ENCODE assay signal across 17 mouse cellular contexts in the genomic region with DNA sequence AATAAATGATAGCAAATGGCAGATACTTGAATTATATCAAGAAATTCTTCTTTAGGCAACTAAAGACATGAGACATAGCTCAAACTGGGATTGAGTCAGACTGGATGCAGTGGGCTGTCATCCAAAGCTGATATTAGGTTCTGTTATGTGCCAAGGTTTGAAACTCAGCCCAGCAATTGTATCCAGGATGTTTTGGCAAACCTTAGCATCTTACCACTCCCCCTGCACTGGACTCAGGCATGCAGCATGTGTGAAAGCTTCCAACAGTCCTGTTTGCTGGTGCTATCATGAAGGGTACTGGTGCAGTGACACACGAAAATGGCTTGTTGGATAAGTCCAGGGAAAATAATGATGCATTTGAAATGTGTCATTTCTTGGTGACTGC.
DNase-seq lines count a peak whose midpoint lies in the region; ATAC-seq lines count a peak whose summit lies in the region.
"Had no signal": no experiment of that assay in that cellular context is flagged by ENCODE, and none has a peak within 500 bp of the region (broad histone marks: within the 10 kb centered on the region; RNA-seq: fewer than 3 reads in every experiment).

No protein-coding gene starts in this region.

- DNase-seq in adrenal gland, postnatal 14 days: peak; percentile 4
- DNase-seq in adrenal gland, adult (ENCODE audit: inconsistent age in 2 of 2, low spot score in 1 of 2): no peak
- DNase-seq in heart, postnatal 4 days: peak; percentile 4
- DNase-seq in midbrain, embryonic 14.5 days: peak; percentile 27
- DNase-seq in midbrain, embryonic 11.5 days (ENCODE audit: low spot score, missing footprints): no peak
- peak; percentile 5 for DNase-seq in layer of hippocampus, adult 9-11 months
- DNase-seq in retina, postnatal 1 day: no peak
- DNase-seq: cerebellum, postnatal 25 days; heart, postnatal 36 days; kidney, adult 18-20 months; kidney, postnatal 14 days; liver, embryonic 13.5 days had no signal

- no peak overlapping the region for H3K9ac ChIP-seq in heart, embryonic 12.5 days
- H3K9ac ChIP-seq in midbrain, embryonic 14.5 days (replicated peaks; ENCODE audit: low read length): no peak overlapping the region
- no peak overlapping the region for H3K9ac ChIP-seq in midbrain, embryonic 11.5 days (ENCODE audit: low read length)
- H3K9ac ChIP-seq: liver, embryonic 13.5 days; stomach, embryonic 15.5 days had no signal

- 52% methylated on average over 1 of the region's 1 CpGs for WGBS in heart, embryonic 12.5 days
- 71% methylated on average over 1 of the region's 1 CpGs for WGBS in midbrain, embryonic 14.5 days
- WGBS in midbrain, embryonic 11.5 days: 79% methylated on average over 1 of the region's 1 CpGs

- no peak for ATAC-seq in heart, embryonic 12.5 days (ENCODE audit: insufficient number of reproducible peaks, low FRiP score)
- no peak for ATAC-seq in midbrain, embryonic 14.5 days (ENCODE audit: low FRiP score, low TSS enrichment)
- ATAC-seq in midbrain, embryonic 11.5 days (ENCODE audit: low FRiP score): no peak
- ATAC-seq: midbrain, embryonic 16.5 days had no signal

- no peak overlapping the region for H3K4me2 ChIP-seq in heart, embryonic 12.5 days
- no peak overlapping the region for H3K4me2 ChIP-seq in midbrain, embryonic 14.5 days (ENCODE audit: low read length)
- no peak overlapping the region for H3K4me2 ChIP-seq in midbrain, embryonic 11.5 days
- H3K4me2 ChIP-seq: heart, embryonic 11.5 days; liver, embryonic 13.5 days; stomach, embryonic 15.5 days had no signal

- H3K27me3 ChIP-seq in heart, embryonic 12.5 days (replicated peaks): no peaks in the 10 kb centered on the region
- H3K27me3 ChIP-seq in midbrain, embryonic 14.5 days (ENCODE audit: control insufficient read depth, insufficient read depth, low read length): no peaks in the 10 kb centered on the region
- H3K27me3 ChIP-seq in midbrain, embryonic 11.5 days (ENCODE audit: control insufficient read depth, insufficient read depth, low read length): no peaks in the 10 kb centered on the region
- H3K27me3 ChIP-seq: CH12.LX; liver, embryonic 13.5 days; stomach, embryonic 15.5 days had no signal

- no peak overlapping the region for H3K27ac ChIP-seq in heart, embryonic 12.5 days (ENCODE audit: poor library complexity, severe bottlenecking)
- H3K27ac ChIP-seq in midbrain, embryonic 14.5 days (replicated peaks; ENCODE audit: low read depth, low read length): no peak overlapping the region
- H3K27ac ChIP-seq in midbrain, embryonic 11.5 days (ENCODE audit: low read depth, low read length): no peak overlapping the region
- H3K27ac ChIP-seq: liver, embryonic 13.5 days; stomach, embryonic 15.5 days had no signal

- H3K4me3 ChIP-seq in heart, embryonic 12.5 days: no peak overlapping the region
- H3K4me3 ChIP-seq in midbrain, embryonic 14.5 days (replicated peaks; ENCODE audit: low read depth, low read length): no peak overlapping the region
- no peak overlapping the region for H3K4me3 ChIP-seq in midbrain, embryonic 11.5 days (ENCODE audit: low read depth, low read length)
- H3K4me3 ChIP-seq: liver, embryonic 13.5 days; stomach, embryonic 15.5 days had no signal

- H3K9me3 ChIP-seq in heart, embryonic 12.5 days (replicated peaks): no peaks in the 10 kb centered on the region
- H3K9me3 ChIP-seq in midbrain, embryonic 14.5 days (ENCODE audit: control insufficient read depth, low read length): no peaks in the 10 kb centered on the region
- no peaks in the 10 kb centered on the region for H3K9me3 ChIP-seq in midbrain, embryonic 11.5 days (ENCODE audit: control insufficient read depth, low read length)
- H3K9me3 ChIP-seq: liver, embryonic 13.5 days; stomach, embryonic 15.5 days had no signal

- no peaks in the 10 kb centered on the region for H3K36me3 ChIP-seq in heart, embryonic 12.5 days
- no peaks in the 10 kb centered on the region for H3K36me3 ChIP-seq in midbrain, embryonic 14.5 days (ENCODE audit: control insufficient read depth, insufficient read depth, low read length)
- no peaks in the 10 kb centered on the region for H3K36me3 ChIP-seq in midbrain, embryonic 11.5 days (ENCODE audit: control insufficient read depth, insufficient read depth, low read length)
- H3K36me3 ChIP-seq: liver, embryonic 13.5 days; stomach, embryonic 15.5 days had no signal

- no peaks in the 10 kb centered on the region for H3K4me1 ChIP-seq in heart, embryonic 12.5 days (replicated peaks)
- H3K4me1 ChIP-seq in midbrain, embryonic 14.5 days (ENCODE audit: control insufficient read depth, insufficient read depth, low read length): no peaks in the 10 kb centered on the region
- H3K4me1 ChIP-seq in midbrain, embryonic 11.5 days (ENCODE audit: control insufficient read depth, insufficient read depth, low read length): peaks cover 3% of the 10 kb centered on the region; the same call in 1 of the 2 replicates
- H3K4me1 ChIP-seq: liver, embryonic 13.5 days; stomach, embryonic 15.5 days had no signal

Comparison
In these comparisons a context has a peak if more than half of its experiments do, and no peak if none do; other contexts are left out.
1. DNase-seq: peak in adrenal gland, postnatal 14 days (single experiment), heart, postnatal 4 days (single experiment), midbrain, embryonic 14.5 days (single experiment) and layer of hippocampus, adult 9-11 months (single experiment); none in adrenal gland, adult (0 of 2), midbrain, embryonic 11.5 days (single experiment) and retina, postnatal 1 day (single experiment).